Mouse (Mus musculus) MEL (cell line): Measurements from ENCODE around the gene Trim75.

Source experiments
- ETS1 ChIP-seq: IDR thresholded peaks from 2 replicates; pipeline ENCODE4 v1.6.1; 2012; ENCODE audit warnings: low read depth, mild to moderate bottlenecking, inconsistent platforms, low read length, improper control_type of control experiment, moderate library complexity
- GATA1 ChIP-seq: IDR thresholded peaks from 2 replicates; pipeline ENCODE4 v1.6.1; 2011; ENCODE audit warnings: low read depth, low read length, improper control_type of control experiment
- POLR2A ChIP-seq, 2 experiments: IDR thresholded peaks; 2 replicates each; pipeline ENCODE4 v1.6.1; 2011 to 2012; ENCODE audit warnings: low read length in 2 of 2, mild to moderate bottlenecking in 2 of 2, control low read depth in 1 of 2, improper control_type of control experiment in 1 of 2, low read depth in 1 of 2, moderate library complexity in 1 of 2; ENCODE audit not compliant: control insufficient read depth in 1 of 2, insufficient read depth in 1 of 2, poor library complexity in 1 of 2
- USF1 ChIP-seq: IDR thresholded peaks from 2 replicates; pipeline ENCODE4 v1.6.1; 2014; ENCODE audit warnings: low read depth, mild to moderate bottlenecking, inconsistent platforms, low read length, improper control_type of control experiment, moderate library complexity

- TF ChIP-seq USF1 (no peak), POLR2A (IDR thresholded peaks at IDR 0.05; ENCODE audit: control insufficient read depth in 1 of 2, insufficient read depth in 1 of 2, low read depth in 1 of 2, low read length in 2 of 2, poor library complexity in 1 of 2) (no peak), ETS1 (no peak), GATA1 (no peak)
Observed at GRCm38 (mm10) chr8:64959025-64959424, 28.6 kb downstream of the Trim75 start.
